Mouse (Mus musculus): ENCODE results near the gene Emg1.

Emg1 gene

GRCm38 (mm10) chr6:124740888-124741761 is 29.1 kb upstream of the Emg1 start, which contains the start of gene Grcc10:
Grcc10 (minus strand) TSS chr6:124741374.
- peak; percentile 99 for DNase-seq

GRCm38 (mm10) chr6:124740211-124740887 is 28.4 kb upstream of the Emg1 start:
- DNase-seq, result peak; percentile 97

GRCm38 (mm10) chr6:124739231-124739796 is 27.3 kb upstream of the Emg1 start:
- peak; percentile 92 for DNase-seq

GRCm38 (mm10) chr6:124738511-124739023 is 26.6 kb upstream of the Emg1 start, which contains the start of gene Ptpn6:
Ptpn6 (minus strand) TSS chr6:124738714.
- peak; percentile 97 for DNase-seq

GRCm38 (mm10) chr6:124737040-124737439 is 25.1 kb upstream of the Emg1 start:
- no peak for DNase-seq

GRCm38 (mm10) chr6:124734417-124734816 is 22.4 kb upstream of the Emg1 start:
- no peak for DNase-seq

- peak; percentile 98 for DNase-seq
These were observed 20.7 kb upstream of the Emg1 start for GRCm38 (mm10) chr6:124732476-124733370.

GRCm38 (mm10) chr6:124731038-124731437 is 19.1 kb upstream of the Emg1 start:
- no peak for DNase-seq

- peak; percentile 96 for DNase-seq
These were observed 18.1 kb upstream of the Emg1 start for GRCm38 (mm10) chr6:124729850-124730705.

- DNase-seq, result no peak
These were observed 16.6 kb upstream of the Emg1 start for GRCm38 (mm10) chr6:124728621-124729020.

DNA sequence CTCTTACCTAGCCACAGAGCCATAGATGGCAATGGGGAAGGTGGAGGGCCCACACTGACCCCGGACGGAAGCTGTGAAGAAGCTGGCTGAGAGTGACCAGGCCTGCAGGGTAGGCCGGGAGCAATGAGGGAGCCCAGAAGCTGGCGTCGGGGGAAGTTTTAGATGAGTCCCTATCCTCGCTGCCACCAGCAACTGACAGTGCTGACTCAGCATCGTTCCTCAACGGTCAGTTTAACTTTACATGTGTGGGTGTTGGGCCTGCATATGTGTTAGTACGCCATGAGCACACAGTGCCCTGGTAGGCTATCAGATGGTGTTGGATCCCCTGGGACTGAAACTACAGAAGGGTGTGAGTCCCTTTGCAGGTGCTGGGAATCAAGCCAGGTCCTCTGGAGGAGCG is 12.5 kb upstream of the Emg1 start:
- no peak for DNase-seq

DNA sequence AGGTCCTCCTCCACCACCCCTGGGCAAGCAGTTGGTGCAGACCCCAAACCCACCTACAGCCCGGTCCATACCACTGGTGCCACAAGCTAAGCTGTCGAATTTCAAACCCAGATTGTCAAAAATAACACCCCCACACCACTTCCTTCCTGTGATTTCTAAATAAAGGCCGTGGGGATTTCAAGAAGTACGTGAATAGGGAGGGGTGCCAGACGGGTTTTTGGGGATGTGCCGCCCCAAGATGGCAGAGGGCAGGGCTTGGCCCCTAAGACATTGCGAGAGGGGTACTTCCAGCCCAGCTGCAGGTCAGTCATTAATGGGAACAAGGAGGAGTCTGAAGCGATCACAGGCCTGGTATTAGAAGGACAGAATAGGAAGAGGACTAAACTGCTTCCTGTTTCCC is 11.6 kb upstream of the Emg1 start:
- DNase-seq, result peak; percentile 97

- no peak for DNase-seq
These were observed 11.0 kb upstream of the Emg1 start for GRCm38 (mm10) chr6:124722876-124723473.

- DNase-seq, result no peak
These were observed 8.9 kb upstream of the Emg1 start for GRCm38 (mm10) chr6:124720904-124721303.

- no peak for DNase-seq
These were observed 7.5 kb upstream of the Emg1 start for GRCm38 (mm10) chr6:124719354-124719978.

GRCm38 (mm10) chr6:124718703-124719102 is 6.7 kb upstream of the Emg1 start:
- DNase-seq, result no peak

GRCm38 (mm10) chr6:124717968-124718367 is 6.0 kb upstream of the Emg1 start:
- DNase-seq, result no peak

DNA sequence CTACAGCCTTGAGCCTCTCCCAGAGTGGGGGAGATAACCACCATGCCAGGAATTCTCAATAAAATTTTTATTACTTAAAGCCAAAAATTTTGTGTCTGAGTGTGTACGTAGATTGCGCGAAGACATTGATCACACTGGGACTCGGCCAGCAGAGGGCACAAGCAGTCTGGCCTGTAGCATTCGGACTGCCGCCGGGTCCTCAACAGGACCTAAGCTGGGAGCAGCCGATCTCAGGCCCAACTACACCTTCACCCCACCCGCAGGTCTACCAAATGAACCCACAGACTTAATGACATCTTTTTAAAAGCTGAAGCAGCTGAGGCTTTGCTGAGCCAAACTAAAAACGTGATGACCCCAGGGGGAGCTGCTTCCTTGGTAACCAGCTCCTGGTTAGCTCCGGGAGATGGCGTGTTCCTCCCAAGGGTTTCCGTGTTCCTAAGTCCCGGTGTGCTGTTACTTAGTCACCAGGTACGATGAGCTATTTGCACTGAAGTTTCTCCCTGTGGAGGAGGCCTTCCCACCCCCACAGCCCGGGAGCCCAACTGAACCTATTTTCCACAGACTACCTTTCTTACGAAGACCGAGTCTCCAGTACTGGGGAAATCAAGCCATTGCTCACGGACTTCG is 5.0 kb upstream of the Emg1 start:
- DNase-seq, result no peak

- no peak for DNase-seq
These were observed 940 bp upstream of the Emg1 start for GRCm38 (mm10) chr6:124712918-124713317.
